8 mouse cellular contexts compared by ENCODE assay signal in the genomic region with DNA sequence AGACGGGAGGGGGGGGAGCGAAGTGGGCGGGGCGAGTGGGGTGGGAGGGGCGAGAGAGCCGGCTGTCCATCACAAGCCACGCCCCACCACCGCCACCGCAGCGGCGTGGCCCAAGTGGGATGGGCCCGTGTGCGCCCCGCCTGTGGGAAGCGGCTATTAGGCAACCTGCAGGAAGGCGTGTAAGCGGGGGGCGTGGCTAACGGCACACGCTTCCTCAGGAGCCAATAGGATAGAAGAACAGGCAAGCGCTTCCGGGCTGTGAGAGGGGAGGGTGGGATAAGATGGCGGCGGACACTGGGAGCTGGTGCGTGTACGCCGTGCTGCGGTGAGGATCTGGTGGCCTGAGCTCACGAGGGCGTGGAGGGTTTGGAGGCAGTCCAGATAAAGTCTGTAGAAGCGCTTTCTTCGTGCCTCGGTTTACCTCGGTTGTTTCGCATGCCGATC. TPM values are rescaled to one million over a fixed set of nuclear protein-coding genes. Genes with fewer than 3 reads are reported as not detected.
DNase-seq lines count a peak whose midpoint lies in the region; ATAC-seq and TF ChIP-seq lines count a peak whose summit lies in the region.

A gene (plus strand): TSS at position 276 of the 444 bp plus-strand sequence.

- peak; percentile 97 for DNase-seq in heart, postnatal 10 days
- DNase-seq in large intestine, adult 2 months (ENCODE audit: low read depth, low spot score): peak; percentile 92
- peak; percentile 98 for DNase-seq in liver, postnatal 0 days
- peak; percentile 98 for DNase-seq in testis, postnatal 10 days (ENCODE audit: low spot score)

- H3K4me1 ChIP-seq in ES-Bruce4 (ENCODE audit: control insufficient read depth, insufficient read depth, low read length): no peaks in the 10 kb centered on the region
- peaks cover 10% of the 10 kb centered on the region for H3K4me1 ChIP-seq in forebrain, embryonic 13.5 days
- H3K4me1 ChIP-seq in liver, postnatal 0 days (ENCODE audit: insufficient read depth): peaks cover 22% of the 10 kb centered on the region
- peaks cover 9% of the 10 kb centered on the region for H3K4me1 ChIP-seq in neural tube, embryonic 14.5 days (ENCODE audit: control insufficient read depth, insufficient read depth, low read length)

- no peak for TF ChIP-seq CTCF in ES-Bruce4 (IDR thresholded peaks at IDR 0.05; ENCODE audit: low read depth, low read length)
- peak; percentile 38 for TF ChIP-seq CTCF in liver, postnatal 0 days (IDR thresholded peaks at IDR 0.05; ENCODE audit: low read depth)

- peak within 1 kb of the TSS; percentile 89 for H3K4me2 ChIP-seq in forebrain, embryonic 13.5 days
- peak within 1 kb of the TSS; percentile 92 for H3K4me2 ChIP-seq in liver, postnatal 0 days (ENCODE audit: low read depth, low read length)
- peak within 1 kb of the TSS; percentile 80 for H3K4me2 ChIP-seq in neural tube, embryonic 14.5 days (ENCODE audit: low read depth, low read length)

- peak; percentile 99 for ATAC-seq in cerebellum, adult (ENCODE audit: insufficient number of reproducible peaks, low FRiP score, low TSS enrichment)
- peak; percentile 100 for ATAC-seq in forebrain, embryonic 13.5 days
- peak; percentile 99 for ATAC-seq in liver, postnatal 0 days
- ATAC-seq in neural tube, embryonic 14.5 days (ENCODE audit: low read depth): peak; percentile 100

- under 1% methylated on average over 30 of the region's 36 CpGs for WGBS in forebrain, embryonic 13.5 days
- WGBS in large intestine, adult 2 months: 0% methylated on average over 33 of the region's 36 CpGs
- WGBS in liver, postnatal 0 days (ENCODE audit: insufficient replicate concordance): under 1% methylated on average over 33 of the region's 36 CpGs
- under 1% methylated on average over 36 of the region's 36 CpGs for WGBS in neural tube, embryonic 14.5 days

- peaks cover 11% of the 10 kb centered on the region; the same call in 1 of the 2 replicates for H3K27me3 ChIP-seq in ES-Bruce4 (ENCODE audit: control insufficient read depth, insufficient read depth, low read length, poor library complexity, severe bottlenecking)
- H3K27me3 ChIP-seq in forebrain, embryonic 13.5 days: peaks cover 18% of the 10 kb centered on the region
- H3K27me3 ChIP-seq in liver, postnatal 0 days (ENCODE audit: insufficient read depth, low read length): no peaks in the 10 kb centered on the region
- 0 out of 2 replicates have a peak, but pooled peaks cover 2% of the 10 kb centered on the region for H3K27me3 ChIP-seq in neural tube, embryonic 14.5 days (ENCODE audit: control insufficient read depth, insufficient read depth, low read length)

- peak within 1 kb of the TSS; percentile 83 for H3K4me3 ChIP-seq in ES-Bruce4 (ENCODE audit: low read depth, low read length)
- peak within 1 kb of the TSS; percentile 67 for H3K4me3 ChIP-seq in forebrain, embryonic 13.5 days
- H3K4me3 ChIP-seq in liver, postnatal 0 days (ENCODE audit: low read depth, low read length): peak within 1 kb of the TSS; percentile 95
- peak within 1 kb of the TSS; percentile 71 for H3K4me3 ChIP-seq in neural tube, embryonic 14.5 days (ENCODE audit: low read depth, low read length)

- intact Hi-C loops in heart, postnatal 10 days (cut with DNase I): loop anchor here (1.0 to 10.0 kb wide), 2 partner anchors 106 to 334 kb away; a partner anchor contains a TSS

- H3K27ac ChIP-seq in ES-Bruce4 (ENCODE audit: insufficient read depth, low read length): no peak within 1 kb of the TSS
- no peak within 1 kb of the TSS for H3K27ac ChIP-seq in forebrain, embryonic 13.5 days
- H3K27ac ChIP-seq in liver, postnatal 0 days (ENCODE audit: low read depth): peak within 1 kb of the TSS; percentile 75
- H3K27ac ChIP-seq in neural tube, embryonic 14.5 days (ENCODE audit: low read depth, low read length): peak within 1 kb of the TSS; percentile 44; the same call in 1 of the 2 replicates

- peak within 1 kb of the TSS; percentile 73 for H3K9ac ChIP-seq in ES-Bruce4 (ENCODE audit: low read depth, poor library complexity, severe bottlenecking)
- H3K9ac ChIP-seq in forebrain, embryonic 13.5 days: peak within 1 kb of the TSS; percentile 78
- H3K9ac ChIP-seq in liver, postnatal 0 days (replicated peaks): peak within 1 kb of the TSS; percentile 86
- peak within 1 kb of the TSS; percentile 66 for H3K9ac ChIP-seq in neural tube, embryonic 14.5 days (replicated peaks; ENCODE audit: low read depth, low read length)

- TF ChIP-seq EP300 in ES-Bruce4 (IDR thresholded peaks at IDR 0.05; ENCODE audit: insufficient read depth, low read depth, low read length): no peak
- TF ChIP-seq EP300 in liver, postnatal 0 days (IDR thresholded peaks at IDR 0.05; ENCODE audit: low read depth): no peak

- peaks cover 27% of the 10 kb centered on the region for H3K36me3 ChIP-seq in ES-Bruce4 (ENCODE audit: control insufficient read depth, insufficient read depth, low read length, poor library complexity, severe bottlenecking)
- peaks cover 28% of the 10 kb centered on the region for H3K36me3 ChIP-seq in forebrain, embryonic 13.5 days (ENCODE audit: poor library complexity, severe bottlenecking)
- peaks cover 11% of the 10 kb centered on the region for H3K36me3 ChIP-seq in liver, postnatal 0 days (replicated peaks; ENCODE audit: insufficient read depth, low read length)
- H3K36me3 ChIP-seq in neural tube, embryonic 14.5 days (ENCODE audit: control insufficient read depth, insufficient read depth, low read length): peaks cover 10% of the 10 kb centered on the region

- peak; percentile 95 for TF ChIP-seq POLR2A in ES-Bruce4 (IDR thresholded peaks at IDR 0.05; ENCODE audit: insufficient read depth, low read length)

- H3K9me3 ChIP-seq in ES-Bruce4 (replicated peaks; ENCODE audit: control insufficient read depth, insufficient read depth, low read length, poor library complexity, severe bottlenecking): peaks cover 7% of the 10 kb centered on the region
- no peaks in the 10 kb centered on the region; the same call in 1 of the 2 replicates for H3K9me3 ChIP-seq in forebrain, embryonic 13.5 days (replicated peaks)
- H3K9me3 ChIP-seq in liver, postnatal 0 days (ENCODE audit: low read length): no peaks in the 10 kb centered on the region
- H3K9me3 ChIP-seq in neural tube, embryonic 14.5 days (ENCODE audit: control insufficient read depth, low read length): no peaks in the 10 kb centered on the region

RNA-seq across cellular contexts. Expression of the gene that starts here (rescaled TPM):
- polyA plus RNA-seq in ES-Bruce4 (2011; ENCODE audit: insufficient read depth, insufficient read length, low read depth, missing spikeins): 24.2 and 28.5 TPM in 2 replicates
- 28.9 and 29.6 TPM in 2 replicates for polyA plus RNA-seq in forebrain, embryonic 13.5 days (2015; fragmentation: Nextera tagmentation; extraction: Ambion mirVana)
- 10 to 100 TPM; 11.0 to 14.1 TPM for total RNA-seq in heart, postnatal 10 days (2021)
- 3.3 and 5.0 TPM in 2 replicates for polyA plus RNA-seq in large intestine, adult 2 months (2012; rRNA removed)
- 7.8 and 8.7 TPM in 2 replicates for polyA plus RNA-seq in liver, postnatal 0 days (2015; fragmentation: Nextera tagmentation; extraction: Ambion mirVana)
- 39.6 and 42.5 TPM in 2 replicates for polyA plus RNA-seq in neural tube, embryonic 14.5 days (2014; fragmentation: Nextera tagmentation; extraction: Ambion mirVana)

Comparison
In these comparisons a context has a peak if more than half of its experiments do, and no peak if none do; other contexts are left out.
1. H3K27ac ChIP-seq: peak in liver, postnatal 0 days (single experiment) and neural tube, embryonic 14.5 days (single experiment); none in ES-Bruce4 (single experiment) and forebrain, embryonic 13.5 days (single experiment).
2. Peak in every context shown above with its lines, with median percentiles within 50 percentile points of each other: H3K4me3 ChIP-seq, H3K9ac ChIP-seq, ATAC-seq, H3K4me2 ChIP-seq and DNase-seq.